Mouse (Mus musculus) megakaryocyte-erythroid progenitor cell, adult 5-6 weeks (primary cell): Measurements from ENCODE around the gene Alkal2. TPM values are rescaled to one million over a fixed set of nuclear protein-coding genes. Genes with fewer than 3 reads are reported as not detected.

Source experiments
- ATAC-seq: replicated peaks from 2 replicates; pipeline ENCODE4 v1.8.0; 2016; ENCODE audit warnings: mild to moderate bottlenecking, inconsistent platforms; ENCODE audit not compliant: severe bottlenecking, poor library complexity, low FRiP score, low TSS enrichment
- total RNA-seq, 2 experiments: library from RNA; stranded (forward) in 1 of 2; stranded (reverse) in 1 of 2; fragments of 200-1000, 215-1000 nt in 1 of 2; fragments of >200 nt in 1 of 2; fragmentation: Nextera tagmentation in 1 of 2; gene quantifications; 2 replicates each; pipeline ENCODE4 v1.2.3; 2014 to 2017

The Alkal2 gene
- not detected in 2 replicates for total RNA-seq (2014; fragmentation: Nextera tagmentation)
- total RNA-seq (2017): not detected in 2 replicates

- peak; percentile 17; the same call in 1 of the 2 replicates for ATAC-seq
These were observed at the start of gene Alkal2 for GRCm38 (mm10) chr12:30883986-30884621. Gene Alkal2 (plus strand): TSS chr12:30884322.

DNA sequence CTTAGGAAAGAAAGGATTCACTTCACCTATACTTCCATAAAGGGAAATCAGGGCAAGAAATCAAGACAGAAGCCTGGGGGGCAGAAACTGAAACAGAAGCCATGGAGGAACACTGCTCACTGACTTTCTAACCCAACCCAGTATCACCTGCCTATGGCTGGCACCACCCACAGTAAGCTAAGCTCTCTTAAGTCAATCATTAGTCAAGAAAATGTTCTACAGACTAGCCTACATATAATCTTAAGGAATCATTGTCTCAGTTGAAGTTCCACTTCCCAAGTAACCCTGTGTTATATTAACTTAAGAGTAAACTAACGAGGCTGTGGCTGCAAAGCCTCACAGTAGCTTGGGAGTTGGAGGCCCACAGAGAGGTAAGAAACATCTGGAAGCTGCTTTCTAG lies 35.6 kb upstream of the Alkal2 start:
- ATAC-seq: no peak

DNA sequence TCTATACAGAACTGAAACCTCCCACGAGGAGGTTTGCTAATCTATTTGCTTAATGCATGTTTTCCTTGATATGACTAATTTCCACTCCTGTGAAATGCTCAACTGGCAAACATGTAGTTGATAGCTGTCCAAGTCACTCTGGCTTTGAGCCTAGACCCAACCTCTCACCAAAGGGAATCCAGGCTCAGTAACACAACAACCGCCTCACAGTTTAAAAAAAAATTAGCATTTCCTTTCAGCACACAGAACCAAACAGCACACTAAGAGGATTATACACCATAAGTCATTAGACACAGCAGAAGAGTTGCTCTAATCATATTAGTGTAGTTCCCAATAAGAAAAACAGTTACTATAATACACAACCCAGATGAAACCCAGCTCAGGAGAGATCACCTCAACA lies 33.2 kb upstream of the Alkal2 start:
- no peak for ATAC-seq

DNA sequence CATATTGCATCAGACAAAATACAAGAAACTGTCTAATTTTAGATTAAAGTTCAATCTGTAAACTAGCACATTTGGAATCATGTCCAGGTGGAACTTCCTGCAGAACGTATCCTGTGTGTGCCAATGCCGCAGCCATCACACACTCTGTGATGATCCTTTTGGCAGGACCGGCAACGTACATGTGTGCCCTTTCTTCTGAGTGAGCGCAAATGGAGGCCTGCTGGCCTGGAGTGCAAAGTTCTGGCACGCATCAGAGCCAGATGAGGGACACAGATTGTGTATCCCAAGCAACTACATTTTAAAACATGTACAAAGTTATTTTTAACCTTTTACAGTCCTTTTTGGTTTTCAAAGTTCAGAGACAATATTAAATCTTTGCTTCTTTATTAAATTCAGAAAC lies 32.3 kb upstream of the Alkal2 start:
- no peak for ATAC-seq

DNA sequence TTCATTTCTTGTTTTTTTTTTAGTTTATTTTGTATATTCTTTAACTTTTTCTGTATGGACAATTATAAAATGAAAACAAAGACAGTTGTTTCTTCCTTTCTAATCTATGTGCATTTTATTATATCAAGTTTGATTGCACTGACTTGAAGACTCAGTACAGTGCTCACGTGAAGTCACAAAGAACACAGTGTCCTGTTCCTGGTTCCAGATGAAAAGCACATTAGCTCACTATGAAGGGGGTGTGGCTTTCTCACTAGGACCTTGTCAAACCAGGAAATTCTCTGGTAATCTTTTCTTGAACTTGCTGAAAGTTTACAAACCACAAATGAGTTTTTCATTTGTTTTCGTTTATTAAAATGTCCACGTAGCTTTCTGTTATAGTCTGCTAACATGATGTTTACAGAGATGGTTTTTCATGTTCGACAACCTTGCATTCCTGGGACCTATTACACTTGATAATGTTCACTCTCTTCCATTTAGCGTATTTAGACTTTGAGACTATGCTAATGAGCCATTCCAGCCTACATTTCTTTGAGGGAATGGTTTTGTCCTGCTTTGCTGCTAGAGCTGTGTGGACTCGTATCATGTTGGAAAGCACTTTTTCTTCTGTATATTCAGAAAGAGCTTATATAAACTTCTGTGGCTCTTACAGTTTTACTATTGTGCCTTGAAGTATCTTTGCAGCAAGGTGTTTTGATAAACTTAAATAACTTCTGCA lies 28.5 kb upstream of the Alkal2 start:
- ATAC-seq: no peak

DNA sequence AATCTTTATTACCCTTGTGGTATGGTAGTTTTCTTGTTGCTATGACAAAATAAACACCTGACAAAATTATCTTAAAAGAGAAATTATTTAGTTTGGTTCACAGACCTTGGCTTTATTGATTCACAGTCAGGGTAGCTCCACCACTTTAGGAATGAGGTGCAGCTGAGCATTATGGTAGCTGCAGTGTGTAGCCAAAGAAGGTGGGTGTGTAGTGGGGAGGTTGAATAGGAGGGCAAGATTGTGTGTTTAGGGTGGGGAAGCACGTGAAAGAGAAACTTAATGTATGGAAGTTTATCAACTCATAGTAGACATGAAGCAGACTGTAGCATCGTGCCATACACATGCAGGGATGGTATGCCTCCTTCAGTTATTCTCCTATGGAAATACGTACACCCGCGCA lies 27.9 kb upstream of the Alkal2 start:
- ATAC-seq: no peak

GRCm38 (mm10) chr12:30864347-30864746 lies 19.8 kb upstream of the Alkal2 start:
- ATAC-seq: no peak

GRCm38 (mm10) chr12:30865781-30866180 lies 18.3 kb upstream of the Alkal2 start:
- no peak for ATAC-seq

- no peak for ATAC-seq
These were observed 4.7 kb upstream of the Alkal2 start for GRCm38 (mm10) chr12:30879447-30879846.

DNA sequence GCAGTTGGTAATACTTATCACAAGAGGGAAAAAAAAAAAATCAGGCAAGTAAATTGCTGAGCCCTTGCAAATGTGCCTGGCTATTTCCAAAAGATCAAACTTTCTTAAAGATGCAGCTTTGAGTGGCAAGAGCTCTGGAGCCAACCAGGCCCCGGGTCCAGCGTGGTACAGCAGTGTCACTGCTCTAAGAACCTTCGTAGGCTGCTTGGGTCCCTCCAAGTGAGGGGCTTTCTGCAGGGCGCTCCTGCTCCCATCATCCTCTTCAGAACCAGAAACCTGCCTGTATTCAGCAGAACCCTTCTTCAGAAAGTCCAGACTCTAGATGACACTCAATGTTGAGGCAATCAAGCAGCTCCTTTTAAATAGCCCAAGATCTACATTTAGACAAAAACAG lies 533 bp upstream of the Alkal2 start:
- no peak for ATAC-seq

DNA sequence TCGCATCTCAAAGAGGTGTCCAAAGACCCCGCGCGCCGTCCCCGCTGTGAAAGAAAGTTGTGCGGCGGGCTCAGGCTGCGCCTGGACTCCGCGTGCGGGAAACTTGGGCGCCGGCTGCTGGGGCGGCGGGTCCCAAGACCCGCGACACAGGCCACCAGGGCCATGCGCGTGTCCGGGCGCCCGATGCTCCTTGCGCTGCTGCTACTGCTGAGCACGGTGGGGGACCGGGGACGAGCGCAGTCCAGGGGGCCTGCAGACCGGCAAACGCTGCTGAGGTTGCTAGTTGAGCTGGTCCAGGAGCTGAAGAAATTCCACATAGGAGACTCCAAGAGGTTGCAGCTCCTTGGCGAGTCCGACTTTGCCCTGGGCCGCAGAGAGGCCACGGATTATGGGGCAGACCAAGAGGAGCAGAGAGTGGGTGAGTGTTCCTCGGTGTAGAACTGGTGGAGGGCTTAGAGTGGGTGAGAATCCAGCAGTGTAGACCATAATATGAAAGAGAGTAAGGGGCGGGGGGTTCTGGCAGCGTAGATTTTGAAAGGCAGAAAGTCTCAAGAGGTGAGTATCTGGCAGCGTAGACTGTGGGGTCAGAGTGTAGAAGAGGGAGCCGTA lies 604 bp downstream of the Alkal2 start:
- ATAC-seq: 0 out of 2 replicates have a peak, but pooled peaks have one; percentile 27

DNA sequence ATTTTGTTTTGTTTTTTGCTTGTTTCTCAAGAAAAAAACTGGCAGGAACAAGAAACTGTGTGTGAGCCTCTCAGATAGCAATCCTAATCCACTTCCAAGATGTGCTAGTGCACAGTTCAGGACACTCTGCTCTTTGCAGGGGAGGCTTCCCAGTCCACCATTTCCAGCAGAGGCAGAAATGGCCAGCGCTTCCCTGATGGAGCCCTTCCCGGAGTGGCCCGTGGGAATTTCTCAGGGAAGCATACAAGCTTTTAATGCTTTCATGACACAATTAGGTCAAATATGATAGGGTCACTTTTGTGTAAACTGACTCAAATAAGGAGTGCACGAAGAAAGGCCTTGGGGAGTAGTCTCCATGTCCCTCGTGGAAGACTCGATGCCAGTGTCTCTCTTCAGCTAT lies 1.8 kb downstream of the Alkal2 start:
- ATAC-seq: no peak

GRCm38 (mm10) chr12:30888003-30888402 lies 3.9 kb downstream of the Alkal2 start:
- no peak; the same call in 1 of the 2 replicates for ATAC-seq

DNA sequence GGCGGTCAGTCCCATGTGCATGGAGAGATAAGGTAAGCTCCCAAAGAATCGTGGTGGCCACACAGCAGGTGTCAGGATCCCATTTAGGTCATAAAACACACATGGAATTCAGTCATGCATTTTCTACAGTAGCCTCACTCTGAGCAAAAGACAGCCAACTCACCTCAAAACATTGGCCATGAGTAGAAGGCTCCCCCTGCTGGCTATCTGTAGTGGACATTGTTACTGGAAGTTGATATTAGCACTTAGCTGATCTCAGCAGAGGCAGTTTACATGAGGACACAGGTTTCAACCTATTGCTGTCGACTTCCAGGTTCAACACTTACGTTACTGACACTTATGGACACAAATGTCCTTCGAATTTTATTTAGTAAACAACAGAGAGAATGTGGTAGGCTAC lies 5.9 kb downstream of the Alkal2 start:
- peak; percentile 90 for ATAC-seq

GRCm38 (mm10) chr12:30891438-30891837 lies 7.3 kb downstream of the Alkal2 start:
- no peak for ATAC-seq

GRCm38 (mm10) chr12:30897039-30897438 lies 12.9 kb downstream of the Alkal2 start:
- ATAC-seq: peak; percentile 70; the same call in 1 of the 2 replicates

DNA sequence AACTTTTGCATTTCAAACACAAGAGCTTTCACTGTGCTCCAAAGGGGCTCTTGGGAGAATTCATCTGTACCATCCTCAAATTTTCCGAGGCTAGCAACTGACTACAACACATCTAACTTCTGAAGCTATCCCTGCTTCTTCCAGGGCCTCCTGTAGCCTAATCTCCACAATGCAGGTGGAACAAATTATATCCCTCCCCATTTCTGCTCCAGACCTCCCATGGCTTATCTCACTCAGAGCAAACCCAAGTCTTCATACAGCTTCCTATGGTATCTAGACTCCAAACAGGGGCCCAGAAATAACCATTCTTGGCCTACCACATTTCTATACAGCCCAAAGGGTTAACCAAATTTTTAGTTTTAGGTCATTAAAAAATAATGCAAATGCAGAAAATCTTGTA lies 24.5 kb downstream of the Alkal2 start:
- peak; percentile 57 for ATAC-seq

- peak; percentile 76 for ATAC-seq
These were observed 25.8 kb downstream of the Alkal2 start for GRCm38 (mm10) chr12:30909881-30910280.

- no peak for ATAC-seq
These were observed 26.7 kb downstream of the Alkal2 start for GRCm38 (mm10) chr12:30910860-30911259.

DNA sequence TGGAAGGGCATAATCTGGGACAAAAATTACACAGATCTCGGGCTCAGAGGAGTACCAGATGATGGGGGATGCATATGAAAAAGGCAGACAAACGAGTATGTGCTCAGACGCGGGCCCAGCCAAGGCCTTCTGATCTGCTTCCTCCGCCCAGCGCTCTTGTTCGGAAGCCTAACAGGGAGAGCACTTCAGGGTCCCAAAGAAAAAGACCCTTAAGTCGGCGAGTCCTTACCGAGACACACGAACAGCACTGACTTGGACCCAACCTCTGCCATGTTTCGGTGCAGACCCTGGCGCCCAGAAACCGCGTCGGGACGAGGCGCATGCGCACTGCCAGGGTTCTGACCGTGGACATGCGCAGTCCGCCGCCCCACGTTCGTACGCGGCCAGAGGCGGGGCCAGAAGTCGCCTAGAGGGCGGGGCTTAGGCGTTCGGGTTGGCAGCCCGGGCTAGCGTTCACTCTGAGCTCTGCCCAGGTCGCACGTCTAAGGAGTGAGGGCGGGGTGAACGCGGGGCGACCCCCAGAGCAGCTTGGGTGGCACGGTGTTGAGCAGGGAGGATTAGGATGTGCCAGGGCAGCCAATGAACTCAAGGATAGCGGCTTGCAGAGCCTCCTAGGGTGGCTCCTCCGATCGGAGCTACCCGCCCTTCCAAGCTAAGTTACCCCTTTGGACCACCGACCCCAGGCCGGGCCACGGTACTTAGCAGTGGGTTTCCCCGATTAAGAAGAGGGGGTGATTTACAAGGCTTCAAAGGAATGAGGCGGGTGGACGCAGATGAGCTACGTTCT lies 27.3 kb downstream of the Alkal2 start, which contains the start of the genes Acp1 and Sh3yl1:
Gene Acp1, minus strand, starts transcription at position 329 of the 787 bp plus-strand sequence.
Gene Sh3yl1, plus strand, starts transcription at position 408 of the 787 bp plus-strand sequence.
- peak; percentile 91 for ATAC-seq
